Mouse (Mus musculus) liver, postnatal 0 days (tissue): Measurements from ENCODE around the gene Mapkap1. TPM values are rescaled to one million over a fixed set of nuclear protein-coding genes. Genes with fewer than 3 reads are reported as not detected.
"Not testable (repeated sequence)": the region's sequence is repeated elsewhere in the genome, so short reads cannot be mapped to it uniquely, and the experiment has no call there.

ENCODE experiments used
- ATAC-seq: fragments of 200-750 bp; cut with Nextera tagmentation; 2 replicates; pipeline ENCODE4 v1.8.0; 2017; ENCODE audit warnings: mild to moderate bottlenecking, moderate library complexity
- DNase-seq: peaks from one replicate; pipeline ENCODE4 v3.0.0-alpha.2; 2016
- H3K27ac ChIP-seq: fragments of 300-500 bp; sonication (generic); 2 replicates; pipeline ENCODE4 v1.5.1; 2014; ENCODE audit warnings: antibody characterized with exemption, moderate library complexity, mild to moderate bottlenecking, low read depth
- H3K27me3 ChIP-seq: fragments of 300-500 bp; sonication (generic); 2 replicates; pipeline ENCODE4 v1.6.1; 2014; ENCODE audit warnings: low read length, control low read depth, mixed read lengths; ENCODE audit not compliant: insufficient read depth
- H3K36me3 ChIP-seq: fragments of 300-500 bp; sonication (generic); replicated peaks from 2 replicates; pipeline ENCODE4 v1.6.1; 2014; ENCODE audit warnings: mild to moderate bottlenecking, control low read depth, low read length, moderate library complexity, mixed read lengths; ENCODE audit not compliant: insufficient read depth
- H3K4me1 ChIP-seq: fragments of 300-500 bp; sonication (generic); 2 replicates; pipeline ENCODE4 v1.6.1; 2014; ENCODE audit warnings: antibody characterized with exemption, mild to moderate bottlenecking, control low read depth; ENCODE audit not compliant: insufficient read depth
- H3K4me2 ChIP-seq: fragments of 300-500 bp; sonication (generic); 2 replicates; pipeline ENCODE4 v1.6.1; 2014; ENCODE audit warnings: low read depth, mild to moderate bottlenecking, low read length, moderate library complexity, mixed read lengths
- H3K4me3 ChIP-seq: fragments of 300-500 bp; sonication (generic); 2 replicates; pipeline ENCODE4 v1.5.1; 2014; ENCODE audit warnings: low read depth, low read length
- H3K9ac ChIP-seq: fragments of 300-500 bp; sonication (generic); replicated peaks from 2 replicates; pipeline ENCODE4 v1.6.1; 2014; ENCODE audit warnings: mild to moderate bottlenecking, moderate library complexity
- H3K9me3 ChIP-seq: fragments of 300-500 bp; sonication (generic); 2 replicates; pipeline ENCODE4 v1.6.1; 2016; ENCODE audit warnings: mild to moderate bottlenecking, control low read depth, low read length, mixed read lengths
- CTCF ChIP-seq: sonication (generic); IDR thresholded peaks from 2 replicates; pipeline ENCODE4 v1.5.1; 2016; ENCODE audit warnings: antibody characterized with exemption, low read depth
- EP300 ChIP-seq: IDR thresholded peaks from 2 replicates; pipeline ENCODE4 v1.6.1; 2016; ENCODE audit warnings: antibody characterized with exemption, low read depth, mild to moderate bottlenecking
- WGBS: fragments of 180-500 bp; shearing (Covaris S2); extraction: QIAGEN DNeasy Blood & Tissue Kit; methylation state at CpG from one replicate; pipeline ENCODE4 v1.1.7; 2014; ENCODE audit not compliant: insufficient replicate concordance; 5-methylcytosine and 5-hydroxymethylcytosine counted together
- polyA plus RNA-seq: library from polyadenylated mRNA; unstranded; fragments of >200 nt; fragmentation: Nextera tagmentation; extraction: Ambion mirVana; gene quantifications from 2 replicates; pipeline ENCODE4 v1.2.1, GENCODE M21; 2015

Mapkap1 gene
- polyA plus RNA-seq, 1 experiment from 2014 or later, result 31.3 TPM

GRCm38 (mm10) chr2:34430663-34431062, 24.1 kb downstream of the Mapkap1 start:
- Histone ChIP-seq H3K4me3 (no peak overlapping the region), H3K4me2 (no peak overlapping the region), H3K36me3 (no peaks in the 10 kb centered on the region), H3K27me3 (no peaks in the 10 kb centered on the region), H3K4me1 (no peaks in the 10 kb centered on the region; the same call in 1 of the 2 replicates), H3K9ac (no peak overlapping the region), H3K9me3 (no peaks in the 10 kb centered on the region), H3K27ac (no peak overlapping the region)
- no peak for DNase-seq
- TF ChIP-seq CTCF, result no peak
- TF ChIP-seq EP300, result no peak
- ATAC-seq, result no peak
- WGBS, result 93% methylated on average over 8 of the region's 8 CpGs

GRCm38 (mm10) chr2:34431701-34432372, 25.3 kb downstream of the Mapkap1 start:
- Histone ChIP-seq H3K36me3 (0 out of 2 replicates have a peak, but pooled peaks cover 3% of the 10 kb centered on the region), H3K27ac (no peak overlapping the region), H3K4me2 (no peak overlapping the region), H3K27me3 (no peaks in the 10 kb centered on the region), H3K9ac (no peak overlapping the region), H3K4me3 (no peak overlapping the region), H3K4me1 (no peaks in the 10 kb centered on the region; the same call in 1 of the 2 replicates), H3K9me3 (no peaks in the 10 kb centered on the region)
- TF ChIP-seq CTCF (no peak), EP300 (no peak)
- ATAC-seq (no peak), DNase-seq (no peak)
- WGBS, result 87% methylated on average over 12 of the region's 12 CpGs

- not testable (repeated sequence) for H3K4me2 ChIP-seq, H3K36me3 ChIP-seq, H3K4me3 ChIP-seq, H3K4me1 ChIP-seq, ATAC-seq, H3K27me3 ChIP-seq, H3K9me3 ChIP-seq, H3K9ac ChIP-seq, H3K27ac ChIP-seq, DNase-seq
- WGBS, result 90% methylated on average over 1 of the region's 2 CpGs
These were observed 26.3 kb downstream of the Mapkap1 start for GRCm38 (mm10) chr2:34432887-34433286.

GRCm38 (mm10) chr2:34436321-34436720, 29.8 kb downstream of the Mapkap1 start:
- H3K27ac ChIP-seq, result no peak overlapping the region
- ATAC-seq, result no peak
- TF ChIP-seq EP300 (no peak), CTCF (no peak)
- H3K36me3 ChIP-seq, result 0 out of 2 replicates have a peak, but pooled peaks cover 9% of the 10 kb centered on the region
- H3K4me2 ChIP-seq, result no peak overlapping the region
- H3K4me1 ChIP-seq, result no peaks in the 10 kb centered on the region
- no peak overlapping the region for H3K9ac ChIP-seq
- H3K27me3 ChIP-seq, result no peaks in the 10 kb centered on the region
- no peak for DNase-seq
- no peaks in the 10 kb centered on the region for H3K9me3 ChIP-seq
- WGBS, result 86% methylated on average over 3 of the region's 3 CpGs
- no peak overlapping the region for H3K4me3 ChIP-seq

DNA sequence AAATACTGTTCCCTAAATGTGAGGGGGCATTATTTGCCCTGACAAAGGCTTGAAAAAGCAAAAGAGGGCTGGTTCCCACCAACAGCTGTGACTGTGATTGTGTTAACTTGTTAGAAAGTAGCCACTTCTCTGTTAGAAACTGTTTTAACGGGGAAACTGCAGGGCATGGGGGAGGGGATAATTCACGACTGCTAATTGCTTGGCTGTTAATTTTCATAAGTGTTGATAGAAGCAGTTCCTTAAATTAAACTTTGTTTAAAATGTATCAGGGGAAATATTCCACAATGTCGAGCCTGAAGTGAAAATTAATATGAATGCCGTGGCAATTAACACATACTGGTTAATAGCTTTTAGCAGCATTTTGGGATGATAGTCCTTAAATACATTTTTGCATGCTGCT, 42.2 kb downstream of the Mapkap1 start:
- H3K4me2 ChIP-seq, result no peak overlapping the region
- no peak for TF ChIP-seq CTCF
- no peak for TF ChIP-seq EP300
- DNase-seq (no peak), ATAC-seq (no peak)
- H3K27ac ChIP-seq, result no peak overlapping the region
- H3K36me3 ChIP-seq, result peaks cover 6% of the 10 kb centered on the region
- no peaks in the 10 kb centered on the region for H3K4me1 ChIP-seq
- WGBS, result 75% methylated on average over 4 of the region's 4 CpGs
- H3K27me3 ChIP-seq, result no peaks in the 10 kb centered on the region
- H3K9ac ChIP-seq, result no peak overlapping the region
- H3K9me3 ChIP-seq, result no peaks in the 10 kb centered on the region
- H3K4me3 ChIP-seq, result no peak overlapping the region

- no peak for TF ChIP-seq CTCF
- no peak for TF ChIP-seq EP300
- no peak overlapping the region for H3K27ac ChIP-seq
- ATAC-seq, result no peak
- no peaks in the 10 kb centered on the region for H3K4me1 ChIP-seq
- DNase-seq, result no peak
- WGBS, result 79% methylated on average over 3 of the region's 3 CpGs
- H3K4me3 ChIP-seq, result no peak overlapping the region
- H3K27me3 ChIP-seq, result no peaks in the 10 kb centered on the region
- H3K4me2 ChIP-seq, result no peak overlapping the region
- no peaks in the 10 kb centered on the region for H3K9me3 ChIP-seq
- no peak overlapping the region for H3K9ac ChIP-seq
- H3K36me3 ChIP-seq, result no peaks in the 10 kb centered on the region
These were observed 55.9 kb downstream of the Mapkap1 start for GRCm38 (mm10) chr2:34462490-34462889.
